Mouse (Mus musculus) ES-E14 (cell line): ENCODE data around the gene Bhlha15.

ENCODE experiments used
- CHD2 ChIP-seq: IDR thresholded peaks from 2 replicates; pipeline ENCODE4 v1.6.1; 2014; ENCODE audit warnings: mild to moderate bottlenecking, low read depth, low read length, inconsistent platforms
- HCFC1 ChIP-seq: IDR thresholded peaks from 2 replicates; pipeline ENCODE4 v1.6.1; 2012; ENCODE audit warnings: low read length, inconsistent platforms, borderline replicate concordance; ENCODE audit not compliant: insufficient read depth
- MAFK ChIP-seq: IDR thresholded peaks from 2 replicates; pipeline ENCODE4 v1.6.1; 2014; ENCODE audit warnings: mild to moderate bottlenecking, low read depth, low read length, inconsistent platforms; ENCODE audit not compliant: insufficient read depth

DNA sequence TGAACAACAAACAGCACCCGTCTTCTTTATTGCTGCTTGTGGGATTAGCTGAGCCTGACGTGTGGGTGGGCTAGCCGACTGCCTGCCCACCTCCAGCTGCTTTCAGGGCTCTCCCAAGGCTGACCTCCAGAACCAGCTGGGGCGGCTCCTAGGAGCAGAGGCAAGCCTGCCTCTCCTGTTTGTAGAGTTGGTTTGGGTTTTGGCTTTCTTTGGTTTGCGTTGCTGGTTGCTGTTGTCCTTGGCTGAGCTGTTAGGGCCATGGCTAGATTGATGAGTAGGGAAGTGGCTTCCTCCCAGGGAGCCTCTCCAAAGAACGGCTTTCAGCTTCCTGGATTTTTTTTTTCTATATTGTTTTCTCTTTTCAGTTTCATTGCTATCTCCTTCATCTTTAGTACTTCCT is 11.9 kb upstream of the Bhlha15 start:
- no peak for TF ChIP-seq HCFC1
- TF ChIP-seq MAFK: no peak
- TF ChIP-seq CHD2: no peak
